Mouse (Mus musculus) myocyte (in vitro differentiated cells): Measurements from ENCODE around the gene Sh3rf1. TPM values are rescaled to one million over a fixed set of nuclear protein-coding genes. Genes with fewer than 3 reads are reported as not detected.

Experiments
- H3K27me3 ChIP-seq: one replicate; pipeline ENCODE4 v1.6.1; 2011; ENCODE audit not compliant: control insufficient read depth, insufficient read depth, insufficient read length
- H3K36me3 ChIP-seq: one replicate; pipeline ENCODE4 v1.6.1; 2011; ENCODE audit not compliant: control insufficient read depth, insufficient read depth
- H3K4me2 ChIP-seq: one replicate; pipeline ENCODE4 v1.6.1; 2011; ENCODE audit warnings: low read depth, control low read depth
- H3K4me3 ChIP-seq: one replicate; pipeline ENCODE4 v1.5.1; 2011; ENCODE audit warnings: mild to moderate bottlenecking, control low read depth, moderate library complexity
- H3K79me2 ChIP-seq: one replicate; pipeline ENCODE4 v1.6.1; 2011; ENCODE audit not compliant: control insufficient read depth, insufficient read depth
- H3ac ChIP-seq: one replicate; pipeline ENCODE4 v1.6.1; 2011; ENCODE audit not compliant: control insufficient read depth, insufficient read length
- CEBPB ChIP-seq: IDR thresholded peaks from 2 replicates; pipeline ENCODE4 v1.6.1; 2011; ENCODE audit warnings: mild to moderate bottlenecking, moderate library complexity; ENCODE audit not compliant: poor library complexity, insufficient read depth, severe bottlenecking
- E2F4 ChIP-seq: IDR thresholded peaks from one replicate; pipeline ENCODE4 v1.6.1; 2011; ENCODE audit warnings: mild to moderate bottlenecking, control low read depth, moderate library complexity; ENCODE audit not compliant: insufficient read depth
- MAX ChIP-seq: IDR thresholded peaks from one replicate; pipeline ENCODE4 v1.6.1; 2011; ENCODE audit warnings: low read depth, mild to moderate bottlenecking, control low read depth
- MYOD1 ChIP-seq, 3 experiments: IDR thresholded peaks; one replicate each; pipeline ENCODE4 v1.6.1; 2011; ENCODE audit warnings: control low read depth in 2 of 3, low read depth in 2 of 3, mild to moderate bottlenecking in 2 of 3, moderate library complexity in 1 of 3; ENCODE audit not compliant: insufficient read length in 2 of 3, control insufficient read depth in 1 of 3
- MYOG ChIP-seq, 3 experiments: IDR thresholded peaks; one replicate each; pipeline ENCODE4 v1.6.1; 2011; ENCODE audit warnings: control low read depth in 2 of 3, low read depth in 2 of 3, mild to moderate bottlenecking in 2 of 3; ENCODE audit not compliant: insufficient read length in 2 of 3, control insufficient read depth in 1 of 3, insufficient read depth in 1 of 3
- POLR2A ChIP-seq: IDR thresholded peaks from one replicate; pipeline ENCODE4 v1.6.1; 2011; ENCODE audit warnings: low read depth, mild to moderate bottlenecking, control low read depth, moderate library complexity; ENCODE audit not compliant: insufficient read length
- POLR2AphosphoS2 ChIP-seq: IDR thresholded peaks from one replicate; pipeline ENCODE4 v1.6.1; 2011; ENCODE audit warnings: low read depth, control low read depth; ENCODE audit not compliant: insufficient read length
- REST ChIP-seq: IDR thresholded peaks from one replicate; pipeline ENCODE4 v1.6.1; 2011; ENCODE audit warnings: mild to moderate bottlenecking, control low read depth, moderate library complexity; ENCODE audit not compliant: insufficient read depth, insufficient read length
- SRF ChIP-seq: IDR thresholded peaks from one replicate; pipeline ENCODE4 v1.6.1; 2011; ENCODE audit warnings: low read depth; ENCODE audit not compliant: control insufficient read depth, insufficient read length
- TCF12 ChIP-seq: IDR thresholded peaks from one replicate; pipeline ENCODE4 v1.6.1; 2011; ENCODE audit warnings: mild to moderate bottlenecking, control low read depth; ENCODE audit not compliant: poor library complexity, insufficient read depth, severe bottlenecking
- TCF3 ChIP-seq: IDR thresholded peaks from one replicate; pipeline ENCODE4 v1.6.1; 2011; ENCODE audit warnings: low read depth, control low read depth; ENCODE audit not compliant: insufficient read length
- USF1 ChIP-seq: IDR thresholded peaks from one replicate; pipeline ENCODE4 v1.6.1; 2011; ENCODE audit warnings: low read depth, mild to moderate bottlenecking, control low read depth, moderate library complexity
- polyA plus RNA-seq: library from polyadenylated mRNA; unstranded; fragments of >200 nt; fragmentation: generic; extraction: Trizol; gene quantifications from one replicate; pipeline ENCODE4 v1.2.1, GENCODE M21; 2012; ENCODE audit warnings: missing spikeins

Sh3rf1 gene
- polyA plus RNA-seq, 1 experiment, result 4.2 TPM

DNA sequence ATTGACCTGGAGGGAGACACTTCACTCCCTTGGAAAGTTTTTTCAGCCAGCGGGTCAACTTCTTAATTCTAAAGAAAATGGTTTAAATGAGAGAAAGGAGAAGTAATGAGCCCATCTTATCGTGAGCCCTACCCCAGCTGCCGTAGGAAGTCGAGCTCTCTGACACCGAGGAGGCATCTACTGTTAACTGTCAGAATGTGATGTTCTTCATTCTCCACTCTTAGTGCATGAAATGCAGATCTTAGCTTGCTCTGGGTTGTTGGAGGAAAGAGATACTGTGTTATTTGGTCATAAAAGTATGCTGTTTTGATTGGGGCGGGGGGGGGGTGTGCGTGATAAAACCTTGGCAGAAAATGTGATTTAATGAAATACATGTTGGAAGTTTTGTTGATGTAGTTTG is 62.7 kb downstream of the Sh3rf1 start:
- H3K79me2 ChIP-seq, result no peaks in the 10 kb centered on the region
- no peak overlapping the region for H3K4me3 ChIP-seq
- H3ac ChIP-seq, result no peak overlapping the region
- H3K36me3 ChIP-seq, result no peaks in the 10 kb centered on the region
- TF ChIP-seq MYOG (IDR thresholded peaks at IDR 0.05; ENCODE audit: control insufficient read depth in 1 of 3, insufficient read depth in 1 of 3, insufficient read length in 2 of 3, low read depth in 2 of 3) (no peak), MAX (no peak), MYOD1 (IDR thresholded peaks at IDR 0.05; ENCODE audit: control insufficient read depth in 1 of 3, insufficient read length in 2 of 3, low read depth in 2 of 3) (no peak)
- no peak overlapping the region for H3K4me2 ChIP-seq
- no peaks in the 10 kb centered on the region for H3K27me3 ChIP-seq

DNA sequence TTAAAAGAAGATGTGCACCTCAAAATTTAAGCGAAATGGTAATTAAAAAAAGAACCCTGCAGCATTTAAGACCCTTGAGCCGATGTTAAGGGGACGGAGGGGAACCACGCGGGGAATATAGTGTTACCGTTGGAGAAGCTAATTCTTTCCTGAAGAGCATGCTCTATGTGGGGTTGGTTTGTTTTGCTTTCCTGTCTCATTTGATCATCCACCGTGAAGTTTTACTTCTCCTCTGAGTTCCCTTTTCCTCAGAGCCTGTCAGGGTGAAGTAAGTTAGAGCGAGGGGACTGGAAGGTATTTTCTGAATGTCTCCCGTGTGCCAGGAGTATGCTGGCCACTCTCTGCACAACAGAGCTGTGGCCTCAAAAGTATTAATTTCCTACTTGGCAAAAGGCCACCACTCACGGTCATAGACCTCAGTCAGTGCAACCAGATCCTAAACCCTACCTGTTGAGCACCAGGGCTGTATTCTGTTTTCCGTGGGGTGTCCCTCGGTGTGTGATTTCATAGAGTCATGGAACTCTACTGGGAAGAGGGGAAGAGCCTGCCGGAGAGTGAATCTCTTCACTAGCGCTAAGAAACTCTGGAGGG is 63.2 kb downstream of the Sh3rf1 start:
- Histone ChIP-seq H3K27me3 (no peaks in the 10 kb centered on the region), H3K79me2 (no peaks in the 10 kb centered on the region), H3K36me3 (no peaks in the 10 kb centered on the region), H3K4me2 (no peak overlapping the region), H3K4me3 (no peak overlapping the region), H3ac (no peak overlapping the region)
- no peak for TF ChIP-seq MYOD1 (IDR thresholded peaks at IDR 0.05; ENCODE audit: control insufficient read depth in 1 of 3, insufficient read length in 2 of 3, low read depth in 2 of 3)
- no peak for TF ChIP-seq TCF12
- no peak for TF ChIP-seq CEBPB
- no peak for TF ChIP-seq TCF3
- TF ChIP-seq MYOG (IDR thresholded peaks at IDR 0.05; ENCODE audit: control insufficient read depth in 1 of 3, insufficient read depth in 1 of 3, insufficient read length in 2 of 3, low read depth in 2 of 3), result no peak
- TF ChIP-seq USF1, result no peak
- no peak for TF ChIP-seq E2F4
- TF ChIP-seq POLR2AphosphoS2, result no peak
- TF ChIP-seq POLR2A, result no peak
- no peak for TF ChIP-seq REST
- TF ChIP-seq SRF, result no peak
- TF ChIP-seq MAX, result no peak

DNA sequence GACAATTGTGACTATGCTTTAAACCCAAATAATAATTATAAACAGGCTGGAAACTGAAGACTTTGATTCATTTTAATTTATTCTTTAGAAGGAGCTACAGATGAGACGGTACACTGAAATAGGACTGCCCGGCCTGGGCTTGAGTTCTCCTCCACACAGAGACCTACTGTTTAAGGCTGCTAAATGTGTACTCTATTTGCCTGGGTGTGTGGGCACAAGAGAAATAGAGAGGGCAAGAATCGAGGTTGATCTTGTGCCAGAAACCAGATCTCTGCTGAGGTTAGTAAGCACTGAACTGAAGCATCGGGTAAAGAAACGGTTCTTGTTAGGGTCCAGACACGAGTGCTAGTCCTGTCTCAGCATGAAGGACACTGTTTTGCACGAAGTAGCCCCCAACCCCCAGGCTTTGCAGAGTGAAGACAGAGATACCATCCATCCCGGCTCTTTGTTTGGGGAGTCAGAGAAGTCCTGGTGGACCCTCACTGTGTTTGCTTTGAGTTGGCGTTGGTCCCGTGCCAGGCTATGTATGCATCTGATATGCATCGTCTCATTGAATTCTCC is 64.4 kb downstream of the Sh3rf1 start:
- H3K36me3 ChIP-seq, result no peaks in the 10 kb centered on the region
- no peaks in the 10 kb centered on the region for H3K27me3 ChIP-seq
- H3K4me2 ChIP-seq, result no peak overlapping the region
- no peak overlapping the region for H3K4me3 ChIP-seq
- H3ac ChIP-seq, result no peak overlapping the region
- TF ChIP-seq MYOG (IDR thresholded peaks at IDR 0.05; ENCODE audit: control insufficient read depth in 1 of 3, insufficient read depth in 1 of 3, insufficient read length in 2 of 3, low read depth in 2 of 3), result no peak
- no peak for TF ChIP-seq E2F4
- no peak for TF ChIP-seq CEBPB
- no peak for TF ChIP-seq SRF
- TF ChIP-seq MAX, result no peak
- TF ChIP-seq USF1, result no peak
- TF ChIP-seq POLR2A, result no peak
- TF ChIP-seq REST, result no peak
- TF ChIP-seq TCF12, result no peak
- no peak for TF ChIP-seq POLR2AphosphoS2
- no peak for TF ChIP-seq MYOD1 (IDR thresholded peaks at IDR 0.05; ENCODE audit: control insufficient read depth in 1 of 3, insufficient read length in 2 of 3, low read depth in 2 of 3)
- TF ChIP-seq TCF3, result no peak
- no peaks in the 10 kb centered on the region for H3K79me2 ChIP-seq

DNA sequence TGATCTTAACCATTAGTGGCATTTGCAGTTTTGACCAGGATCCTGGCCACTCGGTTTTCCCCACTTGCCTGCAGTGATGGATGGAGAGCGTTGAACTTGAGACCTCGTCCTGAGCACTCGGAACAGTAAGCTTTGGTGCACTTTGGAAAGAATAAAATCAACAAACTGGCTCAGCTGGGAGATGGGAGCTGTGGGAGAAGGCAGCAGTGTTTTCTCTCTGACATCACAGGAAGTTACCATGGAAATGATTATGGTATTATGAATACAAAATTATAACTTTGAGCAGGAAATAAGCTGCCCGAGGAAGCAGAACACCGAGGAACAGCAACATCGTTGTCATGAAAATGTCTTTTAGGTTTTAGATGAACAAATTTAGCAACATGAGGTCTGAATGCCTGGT is 65.0 kb downstream of the Sh3rf1 start:
- H3ac ChIP-seq, result no peak overlapping the region
- H3K27me3 ChIP-seq, result no peaks in the 10 kb centered on the region
- H3K36me3 ChIP-seq, result no peaks in the 10 kb centered on the region
- H3K4me2 ChIP-seq, result no peak overlapping the region
- no peaks in the 10 kb centered on the region for H3K79me2 ChIP-seq
- TF ChIP-seq CEBPB (no peak), TCF12 (no peak), E2F4 (no peak), POLR2AphosphoS2 (no peak), USF1 (no peak), TCF3 (no peak), POLR2A (no peak), MAX (no peak), SRF (no peak)
- no peak overlapping the region for H3K4me3 ChIP-seq

DNA sequence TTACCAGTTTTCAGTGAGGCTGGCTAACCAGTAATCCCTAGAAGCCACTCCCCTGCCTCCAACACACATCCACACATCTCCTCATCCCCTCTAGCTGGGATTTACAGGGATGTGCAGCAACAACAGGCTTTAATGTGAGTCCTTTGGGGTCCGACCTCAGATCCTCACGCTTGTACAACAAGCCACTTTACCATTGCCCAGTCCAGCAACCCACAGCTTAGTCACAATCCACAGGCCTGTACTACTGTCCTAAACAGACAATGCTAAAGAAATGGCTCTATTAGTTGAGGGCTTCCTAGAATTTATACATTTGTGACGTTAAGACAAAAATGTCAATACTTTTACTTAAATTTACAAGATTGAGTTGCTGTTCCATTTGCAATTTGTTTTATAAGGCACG is 71.4 kb downstream of the Sh3rf1 start:
- H3K4me3 ChIP-seq, result no peak overlapping the region
- no peak overlapping the region for H3ac ChIP-seq
- no peak overlapping the region for H3K4me2 ChIP-seq
- H3K27me3 ChIP-seq, result no peaks in the 10 kb centered on the region
- no peaks in the 10 kb centered on the region for H3K36me3 ChIP-seq
- H3K79me2 ChIP-seq, result no peaks in the 10 kb centered on the region
- TF ChIP-seq E2F4 (no peak), USF1 (no peak), MYOD1 (IDR thresholded peaks at IDR 0.05; ENCODE audit: control insufficient read depth in 1 of 3, insufficient read length in 2 of 3, low read depth in 2 of 3) (no peak), POLR2AphosphoS2 (no peak), MYOG (IDR thresholded peaks at IDR 0.05; ENCODE audit: control insufficient read depth in 1 of 3, insufficient read depth in 1 of 3, insufficient read length in 2 of 3, low read depth in 2 of 3) (no peak), CEBPB (no peak), TCF12 (no peak), MAX (no peak), REST (no peak), POLR2A (no peak), TCF3 (no peak), SRF (no peak)
